Mouse (Mus musculus) thymus, adult 18-20 months (tissue): Measurements from ENCODE around the gene Sult1b1.
"Not testable (repeated sequence)": the region's sequence is repeated elsewhere in the genome, so short reads cannot be mapped to it uniquely, and the experiment has no call there.

Experiments used
- DNase-seq, 2 experiments: peaks; one replicate each; pipeline ENCODE4 v3.0.0; 2022; ENCODE audit warnings: mixed read lengths in 2 of 2

Gene Sult1b1

GRCm38 (mm10) chr5:87538111-87538510, at the start of gene Sult1b1:
Sult1b1 (minus strand) TSS chr5:87538195.
- DNase-seq = no peak

- DNase-seq = no peak
Measured at GRCm38 (mm10) chr5:87580389-87580788, 42.4 kb upstream of the Sult1b1 start.

- DNase-seq = no peak
Measured at GRCm38 (mm10) chr5:87574174-87574573, 36.2 kb upstream of the Sult1b1 start.

GRCm38 (mm10) chr5:87573490-87573889, 35.5 kb upstream of the Sult1b1 start:
- no peak for DNase-seq

GRCm38 (mm10) chr5:87572781-87573180, 34.8 kb upstream of the Sult1b1 start:
- DNase-seq = no peak

GRCm38 (mm10) chr5:87568845-87569244, 30.9 kb upstream of the Sult1b1 start, which contains the start of gene Sult1d1:
Sult1d1 (minus strand) TSS chr5:87569027.
- no peak for DNase-seq

GRCm38 (mm10) chr5:87567306-87567705, 29.3 kb upstream of the Sult1b1 start:
- no peak for DNase-seq

GRCm38 (mm10) chr5:87562966-87563365, 25.0 kb upstream of the Sult1b1 start:
- no peak for DNase-seq

GRCm38 (mm10) chr5:87562526-87562925, 24.5 kb upstream of the Sult1b1 start:
- no peak for DNase-seq

- DNase-seq = no peak
Measured at GRCm38 (mm10) chr5:87560145-87560544, 22.1 kb upstream of the Sult1b1 start.

- DNase-seq = no peak
Measured at GRCm38 (mm10) chr5:87550935-87551334, 12.9 kb upstream of the Sult1b1 start.

- no peak for DNase-seq
Measured at GRCm38 (mm10) chr5:87535994-87536644, 1.9 kb downstream of the Sult1b1 start.

- DNase-seq = no peak
Measured at GRCm38 (mm10) chr5:87532288-87532687, 5.7 kb downstream of the Sult1b1 start.

GRCm38 (mm10) chr5:87523561-87523960, 14.4 kb downstream of the Sult1b1 start:
- not testable (repeated sequence) for DNase-seq

- DNase-seq = no peak
Measured at GRCm38 (mm10) chr5:87505776-87506458, 32.1 kb downstream of the Sult1b1 start.

GRCm38 (mm10) chr5:87502687-87503086, 35.3 kb downstream of the Sult1b1 start:
- DNase-seq = no peak

- no peak for DNase-seq
Measured at GRCm38 (mm10) chr5:87499341-87499740, 38.7 kb downstream of the Sult1b1 start.

GRCm38 (mm10) chr5:87498936-87499335, 39.1 kb downstream of the Sult1b1 start:
- DNase-seq = no peak

- DNase-seq = no peak
Measured at GRCm38 (mm10) chr5:87490771-87491170, 47.2 kb downstream of the Sult1b1 start, which contains the start of gene Ugt2a1. Ugt2a1 (minus strand) TSS chr5:87490871.

GRCm38 (mm10) chr5:87486706-87487105, 51.3 kb downstream of the Sult1b1 start, which contains the start of gene Gm43638:
Gm43638 (minus strand) TSS chr5:87486806.
- not testable (repeated sequence) for DNase-seq

- no peak for DNase-seq
Measured at GRCm38 (mm10) chr5:87482160-87482559, 55.8 kb downstream of the Sult1b1 start, which contains the start of gene Ugt2a2. Ugt2a2 (minus strand) TSS chr5:87482260.
